Mouse (Mus musculus) limb, embryonic 15.5 days (tissue): ENCODE data around the gene Ank3. TPM values are rescaled to one million over a fixed set of nuclear protein-coding genes. Genes with fewer than 3 reads are reported as not detected.
"Not testable (repeated sequence)": the region's sequence is repeated elsewhere in the genome, so short reads cannot be mapped to it uniquely, and the experiment has no call there.

Source experiments
- ATAC-seq: fragments of 200-750 bp; cut with Nextera tagmentation; 2 replicates; pipeline ENCODE4 v1.8.0; 2017; ENCODE audit warnings: low read depth, moderate TSS enrichment; ENCODE audit not compliant: insufficient number of reproducible peaks, low FRiP score, low TSS enrichment
- H3K27ac ChIP-seq: fragments of 300-500 bp; sonication (generic); 2 replicates; pipeline ENCODE4 v1.5.1; 2015; ENCODE audit warnings: moderate library complexity, mild to moderate bottlenecking, inconsistent platforms
- H3K27me3 ChIP-seq: fragments of 300-500 bp; sonication (generic); 2 replicates; pipeline ENCODE4 v1.6.1; 2015; ENCODE audit warnings: inconsistent platforms
- H3K36me3 ChIP-seq: fragments of 300-500 bp; sonication (generic); 2 replicates; pipeline ENCODE4 v1.6.1; 2015; ENCODE audit warnings: inconsistent platforms
- H3K4me1 ChIP-seq: fragments of 300-500 bp; sonication (generic); 2 replicates; pipeline ENCODE4 v1.6.1; 2015; ENCODE audit warnings: inconsistent platforms
- H3K4me2 ChIP-seq: fragments of 300-500 bp; sonication (generic); 2 replicates; pipeline ENCODE4 v1.6.1; 2015; ENCODE audit warnings: mild to moderate bottlenecking, inconsistent platforms
- H3K4me3 ChIP-seq: fragments of 300-500 bp; sonication (generic); 2 replicates; pipeline ENCODE4 v1.5.1; 2015; ENCODE audit warnings: mild to moderate bottlenecking, inconsistent platforms
- H3K9ac ChIP-seq: fragments of 300-500 bp; sonication (generic); 2 replicates; pipeline ENCODE4 v1.6.1; 2015; ENCODE audit warnings: inconsistent platforms
- H3K9me3 ChIP-seq: fragments of 300-500 bp; sonication (generic); 2 replicates; pipeline ENCODE4 v1.6.1; 2016; ENCODE audit warnings: inconsistent platforms
- WGBS: fragments of 180-500 bp; shearing (Covaris S2); methylation state at CpG from one replicate; pipeline ENCODE4 v1.1.7; 2015; 5-methylcytosine and 5-hydroxymethylcytosine counted together
- polyA plus RNA-seq: library from polyadenylated mRNA; unstranded; fragments of >200 nt; fragmentation: Nextera tagmentation; extraction: Ambion mirVana; gene quantifications from 2 replicates; pipeline ENCODE4 v1.2.1, GENCODE M21; 2015

The Ank3 gene
- polyA plus RNA-seq, 1 experiment from 2014 or later = 29.1 TPM

DNA sequence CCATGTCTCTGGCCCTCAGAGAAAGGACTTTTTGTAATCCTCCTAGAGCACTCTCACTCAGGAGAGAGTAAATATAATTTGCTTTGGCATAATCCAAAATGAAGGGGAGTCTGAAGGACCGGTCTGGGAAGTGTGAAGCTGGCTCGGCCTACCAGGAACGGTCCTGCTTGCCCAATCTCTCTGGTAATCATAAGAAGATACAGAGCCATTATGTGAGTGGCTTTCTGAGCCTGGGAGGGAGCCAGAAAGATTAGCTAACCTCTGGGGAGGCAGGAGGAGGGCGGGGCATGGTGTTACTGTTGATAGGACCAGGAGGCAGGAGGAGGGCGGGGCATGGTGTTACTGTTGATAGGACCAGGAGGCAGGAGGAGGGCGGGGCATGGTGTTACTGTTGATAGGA is 511.7 kb downstream of the Ank3 start:
- not testable (repeated sequence) for H3K27ac ChIP-seq, H3K4me1 ChIP-seq, H3K27me3 ChIP-seq, ATAC-seq, H3K9me3 ChIP-seq, H3K9ac ChIP-seq, H3K36me3 ChIP-seq, H3K4me2 ChIP-seq, H3K4me3 ChIP-seq
- 30% methylated on average over 5 of the region's 6 CpGs for WGBS

DNA sequence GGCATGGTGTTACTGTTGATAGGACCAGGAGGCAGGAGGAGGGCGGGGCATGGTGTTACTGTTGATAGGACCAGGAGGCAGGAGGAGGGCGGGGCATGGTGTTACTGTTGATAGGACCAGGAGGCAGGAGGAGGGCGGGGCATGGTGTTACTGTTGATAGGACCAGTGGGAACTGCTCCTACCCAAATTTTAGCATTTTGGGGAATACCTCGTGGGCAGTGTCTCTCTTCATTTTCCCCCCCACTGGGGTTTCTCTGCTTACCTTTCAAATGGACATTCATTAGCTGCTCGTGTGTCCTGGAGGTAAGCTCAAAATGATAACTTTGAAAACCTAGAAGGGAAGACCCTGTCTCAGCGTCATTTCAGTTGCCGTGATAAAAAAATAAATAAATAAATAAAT is 512.2 kb downstream of the Ank3 start:
- not testable (repeated sequence) for H3K9ac ChIP-seq, H3K27me3 ChIP-seq, H3K4me1 ChIP-seq, H3K36me3 ChIP-seq, H3K4me3 ChIP-seq, H3K4me2 ChIP-seq, ATAC-seq, H3K27ac ChIP-seq, H3K9me3 ChIP-seq
- WGBS = 44% methylated on average over 5 of the region's 7 CpGs

DNA sequence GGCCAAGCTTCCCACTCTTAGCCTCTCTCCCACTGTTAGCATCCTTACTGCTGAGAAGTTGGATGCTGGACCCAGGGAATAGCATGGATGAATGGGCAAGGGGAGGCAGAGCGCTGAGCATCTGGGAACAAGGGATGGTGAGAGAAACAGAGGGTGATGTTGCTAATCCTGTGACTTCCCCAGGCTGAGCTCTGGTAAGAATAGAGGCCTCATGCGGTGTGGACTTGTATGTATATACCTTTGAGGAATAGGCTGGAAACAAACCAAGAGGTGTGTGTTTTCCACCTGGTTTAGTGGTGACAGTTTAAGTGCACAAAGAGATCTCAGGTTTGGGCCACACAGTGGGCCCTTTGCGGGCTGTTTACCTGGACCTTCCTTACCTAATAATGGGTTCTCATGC is 517.0 kb downstream of the Ank3 start:
- Histone ChIP-seq H3K4me3 (no peak overlapping the region), H3K27me3 (no peaks in the 10 kb centered on the region), H3K36me3 (no peaks in the 10 kb centered on the region), H3K27ac (no peak overlapping the region), H3K4me1 (peaks cover 9% of the 10 kb centered on the region; the same call in 1 of the 2 replicates), H3K4me2 (no peak overlapping the region), H3K9ac (no peak overlapping the region), H3K9me3 (no peaks in the 10 kb centered on the region)
- ATAC-seq = no peak
- WGBS = 78% methylated on average over 3 of the region's 3 CpGs

DNA sequence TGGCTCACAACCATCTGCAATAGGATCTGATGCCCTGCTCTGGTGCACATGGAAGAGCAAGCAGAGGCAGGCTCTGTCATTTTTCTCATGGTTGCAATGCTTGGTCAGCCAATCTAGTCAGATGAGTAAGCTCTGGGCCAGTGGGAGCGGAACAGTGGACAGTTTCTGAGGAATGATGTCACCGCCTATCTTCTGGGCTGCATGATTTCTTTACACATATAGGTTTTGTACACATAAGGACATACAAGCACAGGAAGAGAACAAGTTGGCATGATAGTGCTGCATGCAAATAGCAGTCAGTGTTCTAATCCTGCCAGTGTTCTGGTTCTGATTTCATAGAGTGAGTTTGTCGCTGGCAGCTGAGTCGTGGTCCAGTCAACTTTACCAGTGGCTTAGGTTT is 517.6 kb downstream of the Ank3 start:
- H3K4me2 ChIP-seq = no peak overlapping the region
- 90% methylated on average over 4 of the region's 4 CpGs for WGBS
- H3K4me3 ChIP-seq = no peak overlapping the region
- H3K9ac ChIP-seq = no peak overlapping the region
- H3K9me3 ChIP-seq = no peaks in the 10 kb centered on the region
- no peaks in the 10 kb centered on the region for H3K36me3 ChIP-seq
- no peak overlapping the region for H3K27ac ChIP-seq
- ATAC-seq = no peak
- no peaks in the 10 kb centered on the region for H3K27me3 ChIP-seq
- peaks cover 9% of the 10 kb centered on the region; the same call in 1 of the 2 replicates for H3K4me1 ChIP-seq

DNA sequence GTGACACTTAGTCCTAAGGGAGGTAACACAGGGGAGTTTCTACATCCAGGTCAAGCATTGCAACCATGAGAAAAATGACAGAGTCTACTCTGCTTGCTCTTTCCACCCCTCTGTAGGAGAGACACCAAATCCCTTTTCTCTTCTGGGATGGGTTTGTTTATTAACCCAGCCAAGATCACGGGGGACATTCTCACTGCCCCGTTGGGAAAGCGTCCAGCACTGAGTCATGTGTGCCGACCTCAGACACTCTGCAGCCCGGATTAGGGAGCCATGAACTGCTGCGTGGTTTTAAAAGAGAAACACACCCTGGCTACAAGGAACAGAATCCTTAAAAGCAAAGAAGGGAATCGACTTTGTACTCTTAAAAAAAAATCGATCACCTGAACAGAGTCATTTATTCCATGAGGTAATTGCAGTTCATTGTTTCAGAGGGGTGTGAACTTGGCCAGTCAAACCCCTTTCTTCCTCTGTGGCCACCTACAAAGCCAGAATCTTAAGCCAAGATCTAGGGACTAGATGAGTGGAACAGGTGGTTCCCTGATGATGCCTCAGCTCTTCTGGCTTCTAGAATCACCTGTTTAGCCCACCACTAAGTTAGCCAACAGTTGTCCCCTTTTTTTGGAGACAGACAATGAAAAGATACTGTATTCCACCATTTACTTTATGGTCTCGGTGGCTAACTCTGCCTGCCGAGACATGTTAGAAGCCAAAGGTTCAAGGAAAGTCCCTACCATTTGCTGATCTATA is 518.3 kb downstream of the Ank3 start:
- Histone ChIP-seq H3K9me3 (no peaks in the 10 kb centered on the region), H3K36me3 (no peaks in the 10 kb centered on the region), H3K27me3 (no peaks in the 10 kb centered on the region), H3K4me2 (no peak overlapping the region), H3K4me3 (no peak overlapping the region), H3K4me1 (peaks cover 9% of the 10 kb centered on the region; the same call in 1 of the 2 replicates), H3K9ac (no peak overlapping the region), H3K27ac (no peak overlapping the region)
- ATAC-seq = no peak
- WGBS = 68% methylated on average over 10 of the region's 10 CpGs

DNA sequence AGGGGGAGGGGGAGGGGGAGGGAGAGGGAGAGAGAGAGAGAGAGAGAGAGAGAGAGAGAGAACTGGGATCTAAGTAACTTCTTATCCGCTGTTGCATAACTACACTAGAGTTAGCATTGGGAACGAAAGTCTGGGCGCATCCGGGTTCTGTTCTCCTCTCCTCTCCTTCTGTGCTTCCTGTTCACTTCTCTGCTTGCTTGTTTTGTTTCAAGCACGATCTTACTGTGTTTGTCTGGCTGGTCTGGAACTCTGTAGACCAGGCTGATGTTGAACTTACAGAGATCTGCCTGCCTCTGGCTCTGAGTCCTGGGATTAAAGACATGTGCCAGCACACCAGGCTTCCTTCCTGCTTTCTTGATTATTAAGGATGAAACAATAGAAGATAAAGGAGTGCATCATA is 519.1 kb downstream of the Ank3 start:
- no peak overlapping the region for H3K4me3 ChIP-seq
- no peaks in the 10 kb centered on the region for H3K36me3 ChIP-seq
- no peaks in the 10 kb centered on the region for H3K27me3 ChIP-seq
- ATAC-seq = no peak
- 92% methylated on average over 5 of the region's 5 CpGs for WGBS
- no peaks in the 10 kb centered on the region for H3K9me3 ChIP-seq
- peaks cover 9% of the 10 kb centered on the region; the same call in 1 of the 2 replicates for H3K4me1 ChIP-seq
- H3K27ac ChIP-seq = no peak overlapping the region
- H3K9ac ChIP-seq = no peak overlapping the region
- H3K4me2 ChIP-seq = no peak overlapping the region

DNA sequence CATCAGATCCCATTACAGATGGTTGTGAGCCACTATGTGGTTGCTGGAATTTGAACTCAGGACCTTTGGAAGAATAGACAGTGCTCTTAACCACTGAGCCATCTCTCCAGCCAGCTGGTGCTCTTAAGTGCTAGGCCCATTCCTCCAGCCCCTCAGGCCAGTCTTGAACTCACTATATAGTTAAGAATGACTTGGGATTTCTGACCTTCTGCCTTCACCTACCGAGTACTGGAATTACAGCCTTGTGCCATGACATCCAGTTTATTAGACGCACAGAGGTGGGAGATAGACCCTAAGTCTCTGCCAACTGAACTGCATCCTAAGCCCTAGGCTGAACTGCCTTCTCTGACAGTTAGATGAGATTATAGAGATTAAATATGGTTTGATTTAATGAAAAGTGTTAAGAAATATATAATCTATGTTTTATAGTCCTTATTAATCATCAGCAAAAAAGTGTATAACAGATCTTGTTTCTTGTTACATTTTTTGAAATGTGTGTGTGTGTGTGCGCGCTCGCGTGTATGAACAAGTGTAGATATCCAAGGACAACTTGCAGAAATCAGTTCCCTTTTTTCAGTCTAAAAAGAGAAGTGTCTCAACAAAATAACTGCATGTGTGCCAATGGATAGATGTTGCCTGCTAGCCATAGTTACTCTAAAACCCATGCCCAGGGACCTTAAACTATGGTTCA is 520.0 kb downstream of the Ank3 start:
- H3K9ac ChIP-seq = no peak overlapping the region
- 92% methylated on average over 6 of the region's 6 CpGs for WGBS
- no peak for ATAC-seq
- H3K4me1 ChIP-seq = peaks cover 9% of the 10 kb centered on the region; the same call in 1 of the 2 replicates
- no peaks in the 10 kb centered on the region for H3K9me3 ChIP-seq
- no peaks in the 10 kb centered on the region for H3K27me3 ChIP-seq
- no peak overlapping the region for H3K27ac ChIP-seq
- no peak overlapping the region for H3K4me3 ChIP-seq
- H3K36me3 ChIP-seq = no peaks in the 10 kb centered on the region
- no peak overlapping the region for H3K4me2 ChIP-seq

DNA sequence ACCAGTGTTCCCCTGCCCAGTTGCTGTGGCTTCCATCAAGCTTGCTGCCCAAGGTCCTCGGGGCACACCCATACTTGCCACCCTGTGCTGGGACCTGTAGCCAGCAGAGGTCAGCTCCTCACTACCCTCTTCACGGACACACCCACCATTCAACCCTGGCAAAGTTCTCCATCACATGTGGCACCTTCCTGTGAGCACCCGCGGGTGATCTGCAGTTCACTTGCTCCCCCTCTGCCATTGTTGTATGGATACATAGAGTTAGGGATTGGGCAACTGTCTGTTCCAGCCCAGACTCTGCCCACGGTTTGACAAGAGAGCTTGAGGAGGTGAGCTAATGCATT is 520.5 kb downstream of the Ank3 start:
- H3K4me1 ChIP-seq = peaks cover 11% of the 10 kb centered on the region
- H3K9ac ChIP-seq = no peak overlapping the region

DNA sequence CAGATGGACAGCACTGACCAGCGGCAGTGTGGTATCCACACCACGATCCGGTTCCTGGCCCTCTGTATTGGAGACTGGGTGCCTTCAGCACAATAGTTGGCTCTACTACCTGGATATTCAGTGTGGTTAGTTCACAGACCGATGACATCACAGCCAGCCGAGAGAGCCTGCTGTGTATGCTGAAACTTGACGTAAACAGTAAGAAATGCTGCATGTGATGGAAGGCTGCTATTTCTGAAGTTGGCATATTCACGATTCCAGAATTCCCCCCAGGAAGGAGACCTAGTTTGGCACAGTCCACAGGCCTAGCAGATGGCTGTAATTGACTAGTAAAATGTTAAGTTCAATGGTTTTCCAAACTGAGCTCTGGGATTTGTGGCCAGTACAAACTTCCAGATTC is 521.2 kb downstream of the Ank3 start:
- H3K36me3 ChIP-seq = no peaks in the 10 kb centered on the region
- H3K4me1 ChIP-seq = peaks cover 13% of the 10 kb centered on the region
- H3K9ac ChIP-seq = no peak overlapping the region
- H3K9me3 ChIP-seq = no peaks in the 10 kb centered on the region
- H3K4me2 ChIP-seq = no peak overlapping the region
- WGBS = 52% methylated on average over 7 of the region's 7 CpGs
- H3K4me3 ChIP-seq = no peak overlapping the region
- ATAC-seq = no peak
- H3K27me3 ChIP-seq = no peaks in the 10 kb centered on the region
- no peak overlapping the region; the same call in 1 of the 2 replicates for H3K27ac ChIP-seq

More for the DNA sequence above, 520.5 kb downstream of the Ank3 start:
- Histone ChIP-seq H3K27me3 (no peaks in the 10 kb centered on the region), H3K4me2 (no peak overlapping the region), H3K9me3 (no peaks in the 10 kb centered on the region), H3K27ac (no peak overlapping the region), H3K4me3 (no peak overlapping the region), H3K36me3 (no peaks in the 10 kb centered on the region)
- no peak for ATAC-seq
- 83% methylated on average over 5 of the region's 5 CpGs for WGBS

DNA sequence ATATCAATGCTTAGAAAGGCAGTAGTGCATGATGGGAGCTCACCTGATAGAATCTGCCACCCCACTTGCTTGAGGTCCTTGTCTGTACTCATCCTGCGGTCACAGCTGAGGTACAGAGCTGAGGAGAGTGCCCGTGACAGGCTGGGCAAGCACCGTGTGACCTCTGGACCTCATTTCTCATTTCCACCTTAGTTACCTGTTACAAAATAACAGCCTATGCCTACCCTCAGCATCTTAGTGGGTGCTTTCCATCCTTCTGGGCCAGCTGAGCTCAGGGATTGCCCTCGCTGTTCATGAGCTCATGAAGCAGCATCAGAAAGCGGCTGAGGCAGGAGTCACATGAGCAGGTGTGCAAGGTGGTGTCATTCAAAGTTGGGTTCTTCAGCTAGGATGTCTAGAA is 523.5 kb downstream of the Ank3 start:
- H3K4me1 ChIP-seq = peaks cover 35% of the 10 kb centered on the region
- 87% methylated on average over 5 of the region's 5 CpGs for WGBS
- no peaks in the 10 kb centered on the region for H3K9me3 ChIP-seq
- no peak overlapping the region for H3K4me2 ChIP-seq
- H3K4me3 ChIP-seq = no peak overlapping the region
- H3K36me3 ChIP-seq = no peaks in the 10 kb centered on the region
- ATAC-seq = no peak
- no peak overlapping the region for H3K27ac ChIP-seq
- H3K27me3 ChIP-seq = no peaks in the 10 kb centered on the region
- no peak overlapping the region for H3K9ac ChIP-seq

DNA sequence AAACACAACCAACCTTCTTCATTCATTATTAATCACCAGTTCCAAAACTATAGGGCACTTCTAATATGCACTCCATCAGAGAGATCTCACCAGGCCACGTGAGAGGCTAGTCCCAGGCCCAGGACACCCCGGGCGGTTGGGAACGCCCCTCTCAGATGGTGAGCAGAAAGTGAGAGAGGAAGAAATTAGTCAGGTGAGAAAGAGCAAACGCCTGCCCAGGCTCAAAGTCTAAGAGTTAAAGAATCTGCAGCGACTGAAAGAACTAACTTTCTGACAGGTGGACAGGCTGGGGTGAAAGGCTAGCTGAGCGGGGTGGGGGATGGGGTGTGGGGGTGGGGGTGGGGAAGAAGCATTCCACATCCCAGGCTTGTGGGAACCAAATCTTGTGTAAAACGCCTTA is 525.2 kb downstream of the Ank3 start:
- H3K4me3 ChIP-seq = no peak overlapping the region

DNA sequence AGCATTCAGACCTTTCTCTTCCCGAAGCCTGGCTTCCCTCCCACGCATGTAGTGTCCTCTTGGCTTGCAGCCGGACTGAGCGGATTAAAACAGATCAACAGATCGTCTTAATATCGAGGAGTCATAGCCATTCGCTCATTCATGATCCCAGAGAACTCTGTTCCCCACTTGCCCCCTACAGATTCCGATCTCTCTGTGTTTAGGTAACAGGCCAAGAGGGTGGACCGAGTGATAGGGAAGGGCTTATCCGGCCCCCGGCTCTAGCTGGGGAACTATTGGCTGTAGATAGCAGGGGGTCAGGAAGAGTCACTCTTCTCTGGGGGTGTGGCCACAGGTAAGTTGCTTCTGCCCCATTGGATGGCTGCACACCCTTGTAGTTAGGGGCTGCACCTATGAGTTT is 525.7 kb downstream of the Ank3 start:
- Histone ChIP-seq H3K27ac (no peak overlapping the region), H3K4me3 (peak overlapping the region; percentile 11; the same call in 1 of the 2 replicates), H3K27me3 (no peaks in the 10 kb centered on the region), H3K9ac (no peak overlapping the region), H3K4me1 (peaks cover 42% of the 10 kb centered on the region), H3K9me3 (no peaks in the 10 kb centered on the region), H3K36me3 (no peaks in the 10 kb centered on the region), H3K4me2 (peak overlapping the region; percentile 46)
- 11% methylated on average over 11 of the region's 11 CpGs for WGBS
- ATAC-seq = no peak

More for the DNA sequence above, 525.2 kb downstream of the Ank3 start:
- no peak for ATAC-seq
- H3K36me3 ChIP-seq = no peaks in the 10 kb centered on the region
- peaks cover 42% of the 10 kb centered on the region for H3K4me1 ChIP-seq
- no peaks in the 10 kb centered on the region for H3K9me3 ChIP-seq
- 13% methylated on average over 8 of the region's 8 CpGs for WGBS
- H3K9ac ChIP-seq = no peak overlapping the region
- H3K27me3 ChIP-seq = no peaks in the 10 kb centered on the region
- no peak overlapping the region for H3K27ac ChIP-seq
- H3K4me2 ChIP-seq = no peak overlapping the region
